Mouse (Mus musculus) spleen, adult 2 months (tissue): Measurements from ENCODE around the gene Setdb1.

Source experiments
- CTCF ChIP-seq: fragments of 200-500 bp; IDR thresholded peaks from 2 replicates; pipeline ENCODE4 v1.5.1; 2011; ENCODE audit warnings: mild to moderate bottlenecking, inconsistent platforms; ENCODE audit not compliant: insufficient read depth, insufficient read length, insufficient replicate concordance; ENCODE audit errors: extremely low read depth
- POLR2A ChIP-seq: fragments of 200-500 bp; IDR thresholded peaks from 2 replicates; pipeline ENCODE4 v1.6.1; 2011; ENCODE audit warnings: low read depth, low read length, inconsistent platforms

DNA sequence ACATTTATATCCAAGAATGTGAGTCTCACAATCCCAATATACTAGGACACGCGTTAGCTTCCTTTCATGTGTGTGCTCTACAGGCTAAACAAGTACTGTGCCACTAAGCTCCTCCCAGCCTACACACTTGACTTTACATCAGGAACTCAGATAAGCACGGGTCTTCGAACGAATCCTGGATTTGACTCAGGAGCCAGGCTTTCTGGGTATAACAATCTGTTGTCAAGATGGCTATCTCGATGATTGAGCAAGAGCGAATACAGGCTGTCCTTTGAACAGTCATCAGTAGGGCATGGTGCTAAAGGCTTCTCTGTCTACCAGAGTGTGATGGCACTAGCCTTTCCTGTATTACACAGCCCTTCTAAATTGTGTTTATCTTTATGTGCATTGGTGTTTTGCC, 59.0 kb downstream of the Setdb1 start:
- TF ChIP-seq CTCF = no peak
- no peak for TF ChIP-seq POLR2A
